Mouse (Mus musculus): Measurements from ENCODE around the gene Nosip. TPM values are rescaled to one million over a fixed set of nuclear protein-coding genes. Genes with fewer than 3 reads are reported as not detected.

Nosip gene
- polyA plus RNA-seq, 1 experiment from 2014 or later, result 60.9 TPM

GRCm38 (mm10) chr7:45112529-45112928, 50.3 kb downstream of the Nosip start:
- no peak overlapping the region for H3K9ac ChIP-seq (ENCODE audit: low read depth, low read length)
- H3K27ac ChIP-seq (ENCODE audit: low read depth, low read length), result no peak overlapping the region
- H3K36me3 ChIP-seq (ENCODE audit: control insufficient read depth, insufficient read depth, low read length), result no peaks in the 10 kb centered on the region
- no peaks in the 10 kb centered on the region for H3K27me3 ChIP-seq (replicated peaks; ENCODE audit: control insufficient read depth, insufficient read depth, low read length)
- H3K9me3 ChIP-seq (ENCODE audit: control insufficient read depth, low read length), result no peaks in the 10 kb centered on the region
- DNase-seq (ENCODE audit: low spot score) (no peak), ATAC-seq (replicated peaks; ENCODE audit: low FRiP score) (no peak)
- 41% methylated on average over 3 of the region's 3 CpGs for WGBS
- H3K4me1 ChIP-seq (replicated peaks; ENCODE audit: control insufficient read depth, insufficient read depth, low read length), result peaks cover 18% of the 10 kb centered on the region
- H3K4me2 ChIP-seq, result no peak overlapping the region
- no peak overlapping the region for H3K4me3 ChIP-seq (ENCODE audit: low read depth, low read length)

- Histone ChIP-seq H3K4me2 (no peak overlapping the region), H3K9ac (ENCODE audit: low read depth, low read length) (no peak overlapping the region), H3K4me1 (replicated peaks; ENCODE audit: control insufficient read depth, insufficient read depth, low read length) (peaks cover 25% of the 10 kb centered on the region), H3K36me3 (ENCODE audit: control insufficient read depth, insufficient read depth, low read length) (no peaks in the 10 kb centered on the region), H3K4me3 (ENCODE audit: low read depth, low read length) (no peak overlapping the region), H3K27me3 (replicated peaks; ENCODE audit: control insufficient read depth, insufficient read depth, low read length) (no peaks in the 10 kb centered on the region), H3K27ac (ENCODE audit: low read depth, low read length) (no peak overlapping the region), H3K9me3 (ENCODE audit: control insufficient read depth, low read length) (no peaks in the 10 kb centered on the region)
- ATAC-seq (replicated peaks; ENCODE audit: low FRiP score), result no peak
- WGBS, result 40% methylated on average over 2 of the region's 2 CpGs
- no peak for DNase-seq (ENCODE audit: low spot score)
Measured at GRCm38 (mm10) chr7:45113476-45113875, 51.2 kb downstream of the Nosip start.

DNA sequence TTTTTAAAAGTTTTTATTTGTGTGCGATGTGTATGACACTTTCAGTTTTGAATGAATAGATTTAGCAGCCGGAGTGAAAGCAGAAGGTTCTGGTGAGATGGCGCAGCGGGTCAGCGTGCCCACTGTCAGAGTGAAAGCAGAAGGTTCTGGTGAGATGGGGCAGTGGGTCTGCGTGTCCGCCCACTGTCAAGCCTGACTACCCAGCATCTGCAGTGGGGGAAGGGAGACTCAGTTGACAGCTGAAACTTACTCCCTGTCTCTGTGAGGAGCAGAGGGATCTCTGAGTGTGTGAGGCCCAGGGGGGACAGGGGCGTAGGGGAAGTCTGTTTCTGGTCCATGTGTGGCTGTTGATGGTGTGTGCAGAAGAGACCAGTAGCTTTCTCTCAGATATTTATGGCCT, 55.3 kb downstream of the Nosip start:
- Histone ChIP-seq H3K27ac (ENCODE audit: low read depth, low read length) (no peak overlapping the region), H3K9me3 (ENCODE audit: control insufficient read depth, low read length) (no peaks in the 10 kb centered on the region), H3K4me3 (ENCODE audit: low read depth, low read length) (no peak overlapping the region), H3K9ac (ENCODE audit: low read depth, low read length) (no peak overlapping the region), H3K4me2 (no peak overlapping the region), H3K27me3 (replicated peaks; ENCODE audit: control insufficient read depth, insufficient read depth, low read length) (no peaks in the 10 kb centered on the region), H3K36me3 (ENCODE audit: control insufficient read depth, insufficient read depth, low read length) (peaks cover 24% of the 10 kb centered on the region), H3K4me1 (replicated peaks; ENCODE audit: control insufficient read depth, insufficient read depth, low read length) (peaks cover 36% of the 10 kb centered on the region)
- ATAC-seq (replicated peaks; ENCODE audit: low FRiP score) (no peak), DNase-seq (ENCODE audit: low spot score) (no peak)
- 68% methylated on average over 8 of the region's 8 CpGs for WGBS

DNA sequence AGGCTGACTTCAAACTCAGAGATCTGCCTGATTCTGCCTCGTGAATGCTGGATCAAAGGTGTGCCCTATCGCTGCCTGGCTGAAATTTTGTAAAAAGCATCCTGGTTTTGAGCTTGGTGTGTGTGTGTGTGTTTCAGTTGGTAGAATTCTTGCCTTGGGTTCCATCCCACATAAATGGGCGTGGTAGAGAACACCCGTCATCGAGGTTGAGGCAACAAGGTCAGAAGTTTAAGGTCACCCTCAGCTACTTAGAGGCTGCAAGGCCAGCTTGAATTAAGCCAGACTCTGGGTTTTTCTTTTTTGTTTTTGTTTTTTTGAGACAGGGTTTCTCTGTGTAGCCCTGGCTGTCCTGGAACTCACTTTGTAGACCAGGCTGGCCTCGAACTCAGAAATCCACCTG, 56.1 kb downstream of the Nosip start:
- H3K9me3 ChIP-seq (ENCODE audit: control insufficient read depth, low read length), result no peaks in the 10 kb centered on the region
- peaks cover 37% of the 10 kb centered on the region for H3K4me1 ChIP-seq (replicated peaks; ENCODE audit: control insufficient read depth, insufficient read depth, low read length)
- ATAC-seq (replicated peaks; ENCODE audit: low FRiP score) (no peak), DNase-seq (ENCODE audit: low spot score) (no peak)
- no peak overlapping the region for H3K9ac ChIP-seq (ENCODE audit: low read depth, low read length)
- H3K4me2 ChIP-seq, result no peak overlapping the region
- H3K36me3 ChIP-seq (ENCODE audit: control insufficient read depth, insufficient read depth, low read length), result peaks cover 31% of the 10 kb centered on the region
- H3K4me3 ChIP-seq (ENCODE audit: low read depth, low read length), result no peak overlapping the region
- WGBS, result 77% methylated on average over 6 of the region's 6 CpGs
- H3K27me3 ChIP-seq (replicated peaks; ENCODE audit: control insufficient read depth, insufficient read depth, low read length), result no peaks in the 10 kb centered on the region
- H3K27ac ChIP-seq (ENCODE audit: low read depth, low read length), result 0 out of 2 replicates have a peak overlapping the region, but pooled peaks have one; percentile 15

DNA sequence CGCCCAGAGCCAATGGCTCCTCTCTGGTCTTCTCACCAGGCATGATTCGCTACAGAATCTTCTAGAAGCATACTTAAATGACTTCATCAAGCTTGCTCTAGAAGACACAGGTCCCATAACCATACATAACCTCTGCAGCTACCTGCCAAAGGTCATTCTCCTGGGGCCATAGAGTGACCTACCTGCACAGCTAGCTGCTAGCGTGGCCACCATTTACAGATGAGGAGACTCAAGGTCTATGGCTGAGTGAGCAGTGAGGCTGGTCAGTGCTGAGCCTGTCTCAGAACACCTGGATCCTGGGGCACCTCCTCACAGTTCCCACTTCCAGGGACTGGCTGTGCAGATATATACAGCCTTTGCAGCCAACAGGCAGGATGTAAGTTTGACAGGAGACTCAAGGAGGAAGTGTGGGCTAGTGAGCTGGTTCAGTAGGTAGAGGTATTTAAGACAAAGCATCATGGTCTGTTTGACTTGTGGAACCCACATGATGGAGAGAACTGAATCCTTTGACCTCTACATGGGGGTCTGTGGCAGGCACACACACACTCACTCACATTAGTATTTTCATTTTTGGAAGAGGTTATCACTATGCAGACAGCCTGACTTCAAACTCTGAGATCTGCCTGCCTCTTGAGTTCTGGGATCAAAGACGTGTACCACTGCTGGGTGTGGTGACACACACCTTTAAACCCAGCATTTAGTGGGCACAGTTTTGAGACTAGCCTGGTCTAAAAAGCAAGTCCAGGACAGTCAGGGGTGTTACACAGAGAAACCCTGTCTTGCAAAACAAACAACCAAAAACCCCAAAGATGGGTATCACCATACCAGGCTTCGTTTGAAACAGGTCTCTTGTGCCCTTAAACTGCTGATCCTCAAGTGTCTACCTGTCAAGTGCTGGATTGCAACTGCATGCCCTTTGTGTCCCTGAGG, 57.8 kb downstream of the Nosip start:
- Histone ChIP-seq H3K4me2 (no peak overlapping the region), H3K4me3 (ENCODE audit: low read depth, low read length) (no peak overlapping the region), H3K27ac (ENCODE audit: low read depth, low read length) (peak overlapping the region; percentile 16; the same call in 1 of the 2 replicates), H3K9ac (ENCODE audit: low read depth, low read length) (no peak overlapping the region), H3K4me1 (replicated peaks; ENCODE audit: control insufficient read depth, insufficient read depth, low read length) (peaks cover 34% of the 10 kb centered on the region), H3K9me3 (ENCODE audit: control insufficient read depth, low read length) (no peaks in the 10 kb centered on the region), H3K36me3 (ENCODE audit: control insufficient read depth, insufficient read depth, low read length) (peaks cover 31% of the 10 kb centered on the region), H3K27me3 (replicated peaks; ENCODE audit: control insufficient read depth, insufficient read depth, low read length) (no peaks in the 10 kb centered on the region)
- WGBS, result 72% methylated on average over 5 of the region's 5 CpGs
- no peak for DNase-seq (ENCODE audit: low spot score)
- ATAC-seq (replicated peaks; ENCODE audit: low FRiP score), result no peak

DNA sequence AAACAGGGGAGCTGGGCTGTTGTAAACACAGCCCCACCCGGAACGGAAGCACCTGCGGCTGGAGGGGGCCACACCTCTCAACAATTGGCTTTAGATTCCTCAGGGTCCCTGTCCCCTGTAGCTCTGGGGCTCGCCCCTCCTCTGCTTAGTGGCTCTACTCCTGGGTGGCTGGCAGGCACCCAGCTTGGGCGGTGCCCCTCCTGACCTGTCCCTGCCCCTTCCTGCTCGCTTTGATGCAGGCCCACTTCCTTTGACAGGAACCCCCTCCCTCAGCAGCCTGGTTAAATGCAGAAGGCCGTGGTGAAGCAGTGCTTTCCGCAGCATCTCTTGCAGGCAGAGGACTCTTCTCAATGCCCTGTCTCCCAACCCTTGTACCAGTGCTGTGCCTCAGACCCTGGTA, 59.2 kb downstream of the Nosip start:
- peaks cover 44% of the 10 kb centered on the region for H3K36me3 ChIP-seq (ENCODE audit: control insufficient read depth, insufficient read depth, low read length)

DNA sequence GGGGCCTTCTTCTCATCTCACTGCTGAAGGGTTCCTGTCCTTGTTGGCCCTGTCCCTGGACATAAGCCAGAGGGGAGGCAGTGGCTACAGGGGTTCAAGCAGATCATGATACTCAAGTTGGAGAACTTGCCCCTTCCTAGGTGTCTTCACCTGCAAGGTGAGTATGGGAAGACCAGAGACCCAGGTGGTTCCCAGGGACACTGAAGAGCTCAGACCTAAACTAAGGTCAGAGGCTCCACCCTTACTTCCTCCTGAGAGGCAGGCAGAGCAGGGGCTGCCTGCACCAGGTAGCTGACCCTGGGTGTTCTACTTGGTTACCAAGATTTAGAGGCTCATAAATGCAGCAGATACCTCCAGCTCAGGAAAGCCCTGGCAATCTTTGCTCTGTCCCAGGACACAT, 59.7 kb downstream of the Nosip start:
- no peak for DNase-seq (ENCODE audit: low spot score)
- H3K27me3 ChIP-seq (replicated peaks; ENCODE audit: control insufficient read depth, insufficient read depth, low read length), result no peaks in the 10 kb centered on the region
- H3K36me3 ChIP-seq (ENCODE audit: control insufficient read depth, insufficient read depth, low read length), result peaks cover 50% of the 10 kb centered on the region
- H3K9me3 ChIP-seq (ENCODE audit: control insufficient read depth, low read length), result no peaks in the 10 kb centered on the region
- H3K27ac ChIP-seq (ENCODE audit: low read depth, low read length), result peak overlapping the region; percentile 100
- 0 out of 2 replicates have a peak overlapping the region, but pooled peaks have one; percentile 98 for H3K9ac ChIP-seq (ENCODE audit: low read depth, low read length)
- no peak for ATAC-seq (replicated peaks; ENCODE audit: low FRiP score)
- peaks cover 47% of the 10 kb centered on the region for H3K4me1 ChIP-seq (replicated peaks; ENCODE audit: control insufficient read depth, insufficient read depth, low read length)
- peak overlapping the region; percentile 93 for H3K4me3 ChIP-seq (ENCODE audit: low read depth, low read length)
- peak overlapping the region; percentile 87 for H3K4me2 ChIP-seq

More for the DNA sequence above, 59.2 kb downstream of the Nosip start:
- 56% methylated on average over 8 of the region's 8 CpGs for WGBS
- Histone ChIP-seq H3K27me3 (replicated peaks; ENCODE audit: control insufficient read depth, insufficient read depth, low read length) (no peaks in the 10 kb centered on the region), H3K4me2 (peak overlapping the region; percentile 87), H3K4me3 (ENCODE audit: low read depth, low read length) (no peak overlapping the region; the same call in 1 of the 2 replicates), H3K4me1 (replicated peaks; ENCODE audit: control insufficient read depth, insufficient read depth, low read length) (peaks cover 41% of the 10 kb centered on the region), H3K27ac (ENCODE audit: low read depth, low read length) (peak overlapping the region; percentile 100), H3K9me3 (ENCODE audit: control insufficient read depth, low read length) (no peaks in the 10 kb centered on the region), H3K9ac (ENCODE audit: low read depth, low read length) (peak overlapping the region; percentile 35; the same call in 1 of the 2 replicates)
- no peak for ATAC-seq (replicated peaks; ENCODE audit: low FRiP score)
- DNase-seq (ENCODE audit: low spot score), result no peak

DNA sequence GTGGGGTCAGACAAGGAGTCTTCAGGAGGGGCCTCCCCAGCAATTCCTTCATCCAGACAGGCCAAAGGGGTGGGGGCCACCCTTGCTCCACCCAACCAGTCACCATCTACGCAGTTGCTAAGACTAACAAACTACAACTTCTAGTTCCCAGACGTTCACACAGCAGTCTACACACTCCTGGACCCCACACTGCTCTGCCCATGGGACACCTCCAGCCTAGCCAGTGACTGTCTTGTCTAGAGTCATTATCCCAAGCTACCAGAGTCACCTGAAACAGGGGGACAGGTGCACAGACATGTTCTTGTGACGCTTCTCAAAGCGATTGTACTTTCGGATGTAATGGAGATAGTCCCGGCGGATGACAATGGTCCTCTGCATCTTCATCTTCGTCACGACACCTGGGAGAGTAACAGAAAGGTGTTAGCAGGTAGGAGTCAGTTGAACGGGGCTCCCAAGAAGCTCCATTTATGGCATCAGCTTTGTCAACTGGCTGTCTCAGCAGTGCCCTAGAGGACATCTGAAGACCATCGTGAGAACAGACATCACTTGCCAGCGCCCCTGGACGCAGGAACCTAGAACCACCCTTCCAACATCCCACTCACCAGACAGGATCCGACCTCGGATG, 60.4 kb downstream of the Nosip start:
- H3K9ac ChIP-seq (ENCODE audit: low read depth, low read length), result peak overlapping the region; percentile 98
- ATAC-seq (replicated peaks; ENCODE audit: low FRiP score) (no peak), DNase-seq (ENCODE audit: low spot score) (no peak)
- peak overlapping the region; percentile 100 for H3K27ac ChIP-seq (ENCODE audit: low read depth, low read length)
- H3K36me3 ChIP-seq (ENCODE audit: control insufficient read depth, insufficient read depth, low read length), result peaks cover 56% of the 10 kb centered on the region
- H3K4me1 ChIP-seq (replicated peaks; ENCODE audit: control insufficient read depth, insufficient read depth, low read length), result peaks cover 49% of the 10 kb centered on the region
- no peaks in the 10 kb centered on the region for H3K27me3 ChIP-seq (replicated peaks; ENCODE audit: control insufficient read depth, insufficient read depth, low read length)
- no peaks in the 10 kb centered on the region for H3K9me3 ChIP-seq (ENCODE audit: control insufficient read depth, low read length)
- H3K4me2 ChIP-seq, result peak overlapping the region; percentile 87
- peak overlapping the region; percentile 93 for H3K4me3 ChIP-seq (ENCODE audit: low read depth, low read length)
- 68% methylated on average over 15 of the region's 15 CpGs for WGBS

All from liver, embryonic 11.5 days (tissue).